Mouse (Mus musculus): ENCODE data around the gene P2rx1.

DNA sequence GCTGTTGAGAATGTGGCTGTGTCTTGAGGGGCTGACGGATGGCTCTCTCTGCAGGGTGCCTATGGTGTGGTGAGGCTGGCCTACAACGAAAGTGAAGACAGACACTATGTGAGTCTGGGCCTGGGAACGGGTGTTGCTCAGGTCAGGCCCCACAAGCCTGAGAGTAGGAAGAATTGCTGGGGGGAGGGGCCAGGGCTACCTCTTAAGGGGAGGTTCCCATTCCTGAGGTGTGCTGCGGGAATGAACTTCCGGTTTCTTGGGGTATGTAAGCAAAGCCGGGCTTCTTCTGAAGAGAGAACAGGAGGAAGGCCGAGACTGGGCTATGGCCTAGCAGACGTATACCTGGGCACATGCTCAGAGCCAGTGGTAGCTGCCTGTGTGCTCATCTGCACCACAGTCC lies 28.1 kb downstream of the P2rx1 start:
- no peak for TF ChIP-seq EP300 (IDR thresholded peaks at IDR 0.05; ENCODE audit: insufficient read depth, low read depth, low read length)
- no peak for TF ChIP-seq CTCF (IDR thresholded peaks at IDR 0.05)

Data from heart, adult 2 months (tissue).